Mouse (Mus musculus) CD4-positive, CD25-positive, alpha-beta regulatory T cell (primary cell): ENCODE results near the gene Slc30a4. TPM values are rescaled to one million over a fixed set of nuclear protein-coding genes. Genes with fewer than 3 reads are reported as not detected.

ENCODE experiments used
- polyA plus RNA-seq: library from polyadenylated mRNA; unstranded; fragments of 100-300 nt; shearing (Covaris generic); gene quantifications from one replicate; pipeline ENCODE4 v1.2.1, GENCODE M21; 2017

The Slc30a4 gene
- 3.3 TPM for polyA plus RNA-seq

GRCm38 (mm10) chr2:122702181-122703036 is at the start of gene Slc30a4:
TSS of gene Slc30a4 (minus strand) at chr2:122702663.

GRCm38 (mm10) chr2:122737894-122738830 is 35.7 kb upstream of the Slc30a4 start, which contains the start of gene Bloc1s6:
TSS of gene Bloc1s6 (plus strand) at chr2:122738503.

GRCm38 (mm10) chr2:122636686-122637085 is 65.8 kb downstream of the Slc30a4 start, which contains the start of gene AA467197:
TSS of gene AA467197 (plus strand) at chr2:122636986.

Other genes with a start within 250 kb of the Slc30a4 start
- gene Gm14085, start 217.7 kb downstream of the Slc30a4 start, polyA plus RNA-seq: 56.7 TPM
- gene Gatm, start 91.4 kb downstream of the Slc30a4 start, polyA plus RNA-seq: 0.34 TPM
- gene AA467197, start 65.7 kb downstream of the Slc30a4 start, polyA plus RNA-seq: not detected
- 51.1 TPM for gene Bloc1s6, start 35.8 kb upstream of the Slc30a4 start, polyA plus RNA-seq
- 23.0 TPM for gene Sqor, start 62.6 kb upstream of the Slc30a4 start, polyA plus RNA-seq